Mouse (Mus musculus) neural tube, embryonic 13.5 days (tissue): ENCODE data around the gene Bzw1. TPM values are rescaled to one million over a fixed set of nuclear protein-coding genes. Genes with fewer than 3 reads are reported as not detected.

Experiments used
- ATAC-seq: fragments of 200-750 bp; cut with Nextera tagmentation; 2 replicates; pipeline ENCODE4 v1.8.0; 2017; ENCODE audit warnings: low read depth, mild to moderate bottlenecking, moderate TSS enrichment, moderate library complexity
- H3K27ac ChIP-seq: fragments of 300-500 bp; sonication (generic); replicated peaks from 2 replicates; pipeline ENCODE4 v1.5.1; 2015; ENCODE audit warnings: moderate library complexity, mild to moderate bottlenecking, inconsistent platforms
- H3K27me3 ChIP-seq: fragments of 300-500 bp; sonication (generic); 2 replicates; pipeline ENCODE4 v1.6.1; 2015; ENCODE audit warnings: mild to moderate bottlenecking, inconsistent platforms
- H3K36me3 ChIP-seq: fragments of 300-500 bp; sonication (generic); 2 replicates; pipeline ENCODE4 v1.6.1; 2015; ENCODE audit warnings: mild to moderate bottlenecking, inconsistent platforms
- H3K4me1 ChIP-seq: fragments of 300-500 bp; sonication (generic); replicated peaks from 2 replicates; pipeline ENCODE4 v1.6.1; 2015; ENCODE audit warnings: inconsistent platforms
- H3K4me2 ChIP-seq: fragments of 300-500 bp; sonication (generic); 2 replicates; pipeline ENCODE4 v1.6.1; 2015; ENCODE audit warnings: inconsistent platforms, mild to moderate bottlenecking, moderate library complexity
- H3K4me3 ChIP-seq: fragments of 300-500 bp; sonication (generic); 2 replicates; pipeline ENCODE4 v1.5.1; 2015; ENCODE audit warnings: mild to moderate bottlenecking, inconsistent platforms
- H3K9ac ChIP-seq: fragments of 300-500 bp; sonication (generic); 2 replicates; pipeline ENCODE4 v1.6.1; 2015; ENCODE audit warnings: moderate library complexity, mild to moderate bottlenecking, inconsistent platforms
- H3K9me3 ChIP-seq: fragments of 300-500 bp; sonication (generic); 2 replicates; pipeline ENCODE4 v1.6.1; 2016; ENCODE audit warnings: inconsistent platforms
- WGBS: fragments of 180-500 bp; shearing (Covaris S2); methylation state at CpG from one replicate; pipeline ENCODE4 v1.1.7; 2015; 5-methylcytosine and 5-hydroxymethylcytosine counted together
- polyA plus RNA-seq: library from polyadenylated mRNA; unstranded; fragments of >200 nt; fragmentation: Nextera tagmentation; extraction: Ambion mirVana; gene quantifications from 2 replicates; pipeline ENCODE4 v1.2.1, GENCODE M21; 2015

The Bzw1 gene
- polyA plus RNA-seq, 1 experiment from 2014 or later: 339 TPM

DNA sequence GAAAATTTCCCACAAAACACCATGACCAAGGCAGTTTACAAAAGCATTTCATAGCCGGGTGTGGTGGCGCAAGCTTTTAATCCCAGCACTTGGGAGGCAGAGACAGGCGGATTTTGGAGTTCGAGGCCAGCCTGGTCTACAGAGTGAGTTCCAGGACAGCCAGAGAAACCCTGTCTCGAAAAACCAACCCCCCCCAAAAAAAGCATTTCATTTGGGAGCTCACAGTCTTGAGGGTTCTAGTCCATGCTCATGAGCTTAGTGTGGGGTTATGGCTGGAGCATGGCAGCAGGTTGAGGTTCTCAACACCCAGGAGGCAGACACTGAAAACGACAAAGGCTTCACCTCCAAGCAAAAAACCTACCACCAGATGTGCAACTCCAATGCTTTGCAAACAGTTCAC, 15.4 kb downstream of the Bzw1 start:
- Histone ChIP-seq H3K4me3 (no peak overlapping the region), H3K4me2 (no peak overlapping the region), H3K9me3 (no peaks in the 10 kb centered on the region), H3K9ac (no peak overlapping the region), H3K27ac (no peak overlapping the region), H3K4me1 (no peaks in the 10 kb centered on the region), H3K27me3 (no peaks in the 10 kb centered on the region), H3K36me3 (peaks cover 77% of the 10 kb centered on the region)
- 87% methylated on average over 6 of the region's 6 CpGs for WGBS
- ATAC-seq: no peak

DNA sequence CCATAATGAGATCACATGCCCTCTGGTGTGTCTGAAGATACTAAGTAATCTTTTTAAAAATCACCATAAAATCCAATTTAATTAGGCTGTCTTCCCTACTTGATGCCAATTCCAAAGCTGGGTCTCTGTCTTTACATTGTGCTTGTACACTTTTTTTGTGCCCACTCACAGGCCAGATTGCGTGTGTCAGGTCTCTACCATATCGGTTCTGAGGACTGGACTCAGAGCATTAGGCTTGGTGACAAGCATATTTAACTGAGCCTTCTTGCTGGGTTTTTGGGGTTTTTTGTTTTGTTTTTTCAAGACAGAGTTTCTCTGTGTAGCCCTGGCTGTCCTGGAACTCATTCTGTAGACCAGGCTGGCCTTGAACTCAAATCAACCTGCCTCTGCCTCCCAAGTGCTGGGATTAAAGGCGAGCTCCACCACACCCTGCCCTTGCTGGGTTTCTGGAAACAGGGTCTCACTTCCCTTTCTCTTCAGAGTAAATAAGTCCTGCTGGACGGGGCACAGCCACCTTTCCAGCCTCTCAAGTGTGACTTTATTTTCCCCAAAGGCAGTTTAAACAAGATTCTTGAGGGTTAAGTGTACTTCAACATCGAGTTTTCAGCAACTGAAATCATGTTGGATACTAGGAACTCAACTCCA, 17.0 kb downstream of the Bzw1 start:
- Histone ChIP-seq H3K9ac (no peak overlapping the region), H3K27ac (no peak overlapping the region), H3K4me3 (no peak overlapping the region), H3K4me1 (no peaks in the 10 kb centered on the region), H3K9me3 (no peaks in the 10 kb centered on the region), H3K36me3 (peaks cover 77% of the 10 kb centered on the region), H3K4me2 (no peak overlapping the region), H3K27me3 (no peaks in the 10 kb centered on the region)
- no peak for ATAC-seq
- WGBS: 83% methylated on average over 5 of the region's 5 CpGs

DNA sequence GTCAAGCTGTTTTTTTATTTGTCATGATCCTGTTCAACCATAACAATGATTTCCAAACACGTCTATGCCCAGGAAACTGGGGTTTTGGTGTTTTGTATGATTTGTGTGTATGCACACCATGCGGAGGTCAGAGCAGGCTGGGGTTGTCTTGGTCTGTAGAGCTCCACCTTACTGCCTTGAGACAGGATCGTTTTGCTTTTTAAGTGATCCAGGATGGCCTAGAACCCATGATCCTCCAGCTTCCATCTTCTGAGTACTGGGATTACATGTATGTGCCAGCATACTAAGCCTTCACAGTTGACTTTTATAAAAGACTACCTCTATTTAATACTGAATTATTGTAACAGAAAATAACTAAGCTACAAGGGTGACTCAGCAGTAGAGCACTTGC, 17.5 kb downstream of the Bzw1 start:
- no peaks in the 10 kb centered on the region for H3K9me3 ChIP-seq
- no peak for ATAC-seq
- no peak overlapping the region for H3K4me2 ChIP-seq
- H3K4me1 ChIP-seq: no peaks in the 10 kb centered on the region
- H3K36me3 ChIP-seq: peaks cover 78% of the 10 kb centered on the region
- H3K9ac ChIP-seq: no peak overlapping the region
- 90% methylated on average over 3 of the region's 3 CpGs for WGBS
- no peak overlapping the region for H3K4me3 ChIP-seq
- H3K27me3 ChIP-seq: no peaks in the 10 kb centered on the region
- no peak overlapping the region for H3K27ac ChIP-seq

DNA sequence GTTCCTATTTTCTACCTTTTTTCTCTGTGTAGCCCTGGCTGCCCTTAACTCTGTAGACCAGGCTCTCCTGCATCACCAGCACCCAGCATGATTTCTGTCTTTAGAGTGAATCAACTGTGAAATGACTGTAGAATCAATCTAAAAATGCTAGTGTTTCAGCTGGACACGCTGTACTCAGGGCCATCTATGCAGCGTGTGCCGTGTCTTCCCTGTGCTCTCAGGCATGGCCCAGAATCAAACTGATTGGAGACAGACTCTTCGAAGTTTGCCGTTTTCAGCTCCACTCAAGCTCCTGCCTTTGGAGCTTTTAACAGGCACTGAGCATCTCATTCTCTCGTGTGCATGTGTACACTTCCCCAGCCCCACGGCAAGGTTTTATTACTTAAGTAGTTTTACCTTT, 18.1 kb downstream of the Bzw1 start:
- no peak overlapping the region for H3K4me3 ChIP-seq
- H3K27me3 ChIP-seq: no peaks in the 10 kb centered on the region
- no peak overlapping the region for H3K4me2 ChIP-seq
- no peak overlapping the region for H3K27ac ChIP-seq
- no peak for ATAC-seq
- no peak overlapping the region for H3K9ac ChIP-seq
- H3K36me3 ChIP-seq: peaks cover 77% of the 10 kb centered on the region
- WGBS: 89% methylated on average over 7 of the region's 7 CpGs
- no peaks in the 10 kb centered on the region for H3K4me1 ChIP-seq
- H3K9me3 ChIP-seq: no peaks in the 10 kb centered on the region

DNA sequence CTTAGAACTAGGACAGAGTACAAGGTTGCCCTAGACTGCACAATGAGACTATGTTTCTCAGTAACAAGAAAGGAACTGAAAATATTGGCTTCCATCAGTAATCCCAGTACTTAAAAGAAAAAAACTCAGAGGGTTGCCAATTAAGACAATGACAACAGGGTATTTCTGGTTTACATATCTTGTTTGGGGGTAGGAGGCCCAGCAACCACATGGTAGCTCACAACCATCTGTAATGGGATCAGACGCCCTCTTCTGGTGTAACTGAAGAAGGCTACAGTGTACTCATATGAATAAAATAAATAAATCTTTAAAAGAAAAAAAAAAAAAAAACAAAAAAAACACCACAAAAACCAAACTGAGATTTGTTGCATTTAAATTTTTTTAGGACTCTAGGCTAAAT, 22.7 kb downstream of the Bzw1 start:
- H3K27me3 ChIP-seq: no peaks in the 10 kb centered on the region
- no peak overlapping the region for H3K4me3 ChIP-seq
- no peaks in the 10 kb centered on the region for H3K9me3 ChIP-seq
- H3K36me3 ChIP-seq: peaks cover 90% of the 10 kb centered on the region
- H3K4me1 ChIP-seq: peaks cover 12% of the 10 kb centered on the region; the same call in 1 of the 2 replicates
- H3K9ac ChIP-seq: no peak overlapping the region
- 32% methylated on average over 1 of the region's 1 CpGs for WGBS
- no peak overlapping the region for H3K27ac ChIP-seq
- ATAC-seq: no peak
- H3K4me2 ChIP-seq: no peak overlapping the region

DNA sequence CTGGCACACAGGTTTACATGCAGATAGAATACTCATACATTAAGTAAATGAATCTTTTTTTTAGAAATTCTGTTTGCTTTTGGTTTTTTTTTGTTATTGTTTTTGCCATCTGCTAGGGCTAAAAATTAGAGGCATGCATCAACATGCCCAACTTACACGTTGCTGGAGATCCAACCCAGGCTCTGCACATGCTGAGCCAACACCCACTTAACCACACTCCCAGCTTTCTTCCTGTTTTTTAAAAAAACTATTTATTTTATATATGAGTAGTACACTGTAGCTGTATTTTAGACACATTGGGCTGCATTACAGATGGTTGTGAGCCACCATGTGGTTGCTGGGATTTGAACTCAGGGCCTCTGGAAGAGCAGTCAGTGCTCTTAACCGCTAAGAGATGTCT, 23.4 kb downstream of the Bzw1 start:
- H3K9ac ChIP-seq: no peak overlapping the region
- no peaks in the 10 kb centered on the region for H3K9me3 ChIP-seq
- ATAC-seq: no peak
- H3K27me3 ChIP-seq: no peaks in the 10 kb centered on the region
- peaks cover 87% of the 10 kb centered on the region for H3K36me3 ChIP-seq
- no peak overlapping the region for H3K27ac ChIP-seq
- H3K4me2 ChIP-seq: no peak overlapping the region
- peaks cover 15% of the 10 kb centered on the region for H3K4me1 ChIP-seq
- 93% methylated on average over 2 of the region's 2 CpGs for WGBS
- H3K4me3 ChIP-seq: no peak overlapping the region

DNA sequence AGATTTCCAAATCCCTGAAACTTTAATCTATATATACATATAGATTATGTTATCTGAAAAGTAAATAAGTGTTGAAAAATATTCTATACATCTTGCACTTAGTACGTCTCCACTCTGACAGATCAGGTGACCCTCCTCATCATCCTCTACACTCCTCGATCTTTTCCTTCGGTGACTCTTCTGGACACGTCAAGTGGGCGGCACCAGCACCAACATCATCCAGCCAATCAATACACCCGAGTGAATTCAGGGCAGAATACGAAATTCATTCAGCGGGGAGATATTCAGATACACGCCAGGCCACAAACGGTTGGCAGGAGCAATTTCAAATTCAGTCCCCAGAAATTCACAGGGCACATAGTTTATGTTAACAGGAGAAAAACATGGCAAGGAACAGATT, 27.3 kb downstream of the Bzw1 start:
- no peak for ATAC-seq
- Histone ChIP-seq H3K36me3 (peaks cover 56% of the 10 kb centered on the region), H3K27me3 (no peaks in the 10 kb centered on the region), H3K9me3 (no peaks in the 10 kb centered on the region), H3K4me3 (no peak overlapping the region), H3K9ac (no peak overlapping the region), H3K4me2 (no peak overlapping the region), H3K27ac (no peak overlapping the region), H3K4me1 (peaks cover 37% of the 10 kb centered on the region)
- 84% methylated on average over 10 of the region's 10 CpGs for WGBS

DNA sequence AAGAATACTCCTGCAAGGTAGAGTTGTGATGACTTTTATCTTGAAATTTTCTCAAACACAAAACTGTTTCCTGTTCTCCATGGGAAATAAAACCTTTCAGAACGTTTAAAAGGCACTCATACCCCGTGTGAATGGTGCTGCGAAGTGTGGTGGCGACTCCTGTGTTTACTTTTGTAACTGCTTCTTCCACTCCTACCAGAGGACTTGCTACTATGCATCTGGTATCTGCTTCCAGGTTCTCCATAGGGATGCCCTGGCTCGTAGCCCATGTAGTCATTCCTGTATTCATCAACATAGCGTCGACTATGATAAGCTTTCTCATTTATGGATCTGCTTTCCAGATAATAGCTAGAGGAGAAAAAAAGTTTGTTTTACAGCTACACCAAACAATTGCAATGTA, 28.3 kb downstream of the Bzw1 start:
- Histone ChIP-seq H3K4me2 (peak overlapping the region; percentile 66), H3K27ac (no peak overlapping the region), H3K4me1 (peaks cover 37% of the 10 kb centered on the region), H3K27me3 (no peaks in the 10 kb centered on the region), H3K4me3 (0 out of 2 replicates have a peak overlapping the region, but pooled peaks have one; percentile 100), H3K9ac (no peak overlapping the region), H3K9me3 (no peaks in the 10 kb centered on the region), H3K36me3 (peaks cover 48% of the 10 kb centered on the region)
- 71% methylated on average over 7 of the region's 7 CpGs for WGBS
- ATAC-seq: no peak

DNA sequence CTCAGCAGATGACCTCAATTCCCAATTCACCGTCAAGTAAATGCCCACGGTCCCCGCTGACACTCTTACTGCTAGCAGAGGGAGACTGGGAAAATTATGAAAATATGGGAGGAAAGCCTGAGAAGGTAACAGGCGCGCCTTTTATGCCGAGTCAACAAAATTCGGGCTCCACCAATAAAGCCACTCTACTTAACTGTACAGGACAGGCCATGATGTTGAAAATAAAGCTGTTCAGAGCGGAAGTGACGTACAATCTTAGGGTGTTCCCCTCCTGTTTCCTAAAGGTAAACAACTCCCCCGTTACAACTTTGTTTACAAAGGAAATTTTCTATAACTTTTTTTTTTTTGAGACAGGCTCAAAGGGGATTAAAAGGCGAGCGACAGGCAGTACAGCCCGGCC, 30.2 kb downstream of the Bzw1 start:
- H3K27ac ChIP-seq: peak overlapping the region; percentile 100
- H3K36me3 ChIP-seq: peaks cover 30% of the 10 kb centered on the region
- peak overlapping the region; percentile 100 for H3K4me3 ChIP-seq
- WGBS: 8% methylated on average over 13 of the region's 13 CpGs
- H3K9ac ChIP-seq: peak overlapping the region; percentile 100
- H3K4me1 ChIP-seq: peaks cover 34% of the 10 kb centered on the region
- H3K27me3 ChIP-seq: no peaks in the 10 kb centered on the region
- ATAC-seq: no peak
- H3K9me3 ChIP-seq: no peaks in the 10 kb centered on the region
- H3K4me2 ChIP-seq: peak overlapping the region; percentile 66

DNA sequence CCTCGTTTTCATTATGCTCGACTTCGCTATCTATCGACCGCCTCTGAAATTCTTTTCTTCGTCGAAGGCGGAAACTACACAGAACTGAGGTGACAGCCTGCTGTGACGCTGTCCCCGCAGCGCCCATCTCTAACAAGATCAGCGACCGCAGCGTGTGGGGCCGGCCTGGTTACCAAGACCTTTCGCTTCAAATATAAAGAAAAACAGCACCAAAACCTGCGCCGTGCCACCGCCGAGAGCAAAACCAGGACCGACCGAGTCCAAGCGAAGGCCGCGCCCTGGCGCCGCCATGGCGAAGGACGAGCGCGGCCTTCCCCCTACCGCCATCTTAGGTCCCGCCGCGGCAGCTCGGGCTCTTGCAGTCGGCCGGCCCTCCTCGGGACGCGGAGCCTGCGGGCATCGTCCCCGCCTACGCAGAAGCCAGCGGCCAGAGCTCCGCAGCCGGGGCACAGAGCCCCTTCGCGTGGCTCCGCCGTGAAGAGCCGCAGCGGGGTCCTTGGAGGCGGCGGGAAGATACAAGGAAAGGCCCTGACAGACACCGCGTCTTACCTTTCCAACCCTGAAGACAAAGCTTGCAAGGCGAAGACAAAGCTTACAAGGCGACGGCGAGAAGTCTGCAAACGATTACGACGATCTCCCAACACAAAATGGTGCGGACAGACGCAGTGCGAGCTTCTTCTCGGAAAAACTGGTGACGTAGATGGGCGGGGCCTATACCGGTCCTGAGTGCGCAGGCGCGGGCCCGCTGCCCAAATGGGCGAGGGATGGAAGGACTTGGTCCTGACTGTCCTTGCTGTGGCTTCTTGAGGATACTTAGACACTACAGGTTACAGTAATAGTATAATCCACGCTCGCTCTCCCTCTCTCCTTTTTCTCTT, 30.9 kb downstream of the Bzw1 start, which contains the start of gene Clk1:
Clk1 (minus strand) TSS at position 696 of the 878 bp plus-strand sequence.
- Histone ChIP-seq H3K36me3 (peaks cover 23% of the 10 kb centered on the region), H3K9ac (peak within 1 kb of the TSS; percentile 100), H3K27me3 (no peaks in the 10 kb centered on the region), H3K9me3 (no peaks in the 10 kb centered on the region), H3K4me3 (peak within 1 kb of the TSS; percentile 100), H3K4me1 (peaks cover 33% of the 10 kb centered on the region), H3K27ac (peak within 1 kb of the TSS; percentile 100), H3K4me2 (peak within 1 kb of the TSS; percentile 66)
- under 1% methylated on average over 79 of the region's 79 CpGs for WGBS
- ATAC-seq: peak; percentile 97

DNA sequence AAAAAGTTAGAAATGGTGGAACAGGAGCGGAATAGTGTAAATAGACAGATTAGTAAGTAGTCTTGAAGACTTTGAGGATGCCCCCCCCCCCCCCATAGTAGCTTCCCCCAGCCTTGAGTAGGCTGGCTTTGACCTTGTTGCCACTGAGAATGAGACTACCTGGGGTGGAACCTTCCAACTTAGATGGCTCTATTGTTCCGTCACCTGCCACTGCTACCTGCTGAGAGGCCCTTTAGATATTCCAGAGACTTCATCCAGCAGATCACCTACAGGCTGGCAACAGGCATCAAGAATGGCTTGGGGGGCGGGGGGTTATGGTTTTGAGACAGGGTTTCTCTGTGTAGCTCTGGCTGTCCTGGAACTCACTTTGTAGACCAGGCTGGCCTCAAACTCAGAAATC, 31.9 kb downstream of the Bzw1 start:
- 79% methylated on average over 3 of the region's 3 CpGs for WGBS
- Histone ChIP-seq H3K27ac (no peak overlapping the region), H3K4me2 (no peak overlapping the region), H3K4me3 (no peak overlapping the region), H3K9ac (no peak overlapping the region), H3K9me3 (no peaks in the 10 kb centered on the region), H3K27me3 (no peaks in the 10 kb centered on the region), H3K36me3 (peaks cover 14% of the 10 kb centered on the region), H3K4me1 (peaks cover 33% of the 10 kb centered on the region)
- ATAC-seq: 0 out of 2 replicates have a peak, but pooled peaks have one; percentile 2

DNA sequence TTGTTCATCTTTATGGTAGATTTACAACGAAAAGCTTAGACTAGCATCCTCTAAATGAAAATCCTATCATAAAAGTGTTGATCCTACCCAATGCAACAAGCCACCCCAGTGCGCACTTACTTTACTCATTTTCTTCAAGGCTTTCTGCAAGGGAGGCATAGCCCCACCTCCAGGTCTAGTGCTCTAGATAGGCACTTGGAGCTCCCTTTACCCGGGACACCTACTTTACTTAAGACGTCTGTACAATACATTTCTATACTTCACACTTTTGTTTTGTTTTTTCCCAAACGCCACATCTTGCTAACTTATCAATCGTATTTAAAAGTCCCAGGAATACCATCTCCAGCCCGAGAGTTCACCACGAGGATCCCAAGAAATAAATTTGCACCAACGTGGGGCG, 52.0 kb downstream of the Bzw1 start:
- H3K9me3 ChIP-seq: no peaks in the 10 kb centered on the region
- H3K27me3 ChIP-seq: no peaks in the 10 kb centered on the region
- no peak for ATAC-seq
- H3K27ac ChIP-seq: peak overlapping the region; percentile 90
- H3K4me3 ChIP-seq: peak overlapping the region; percentile 73
- peaks cover 39% of the 10 kb centered on the region for H3K36me3 ChIP-seq
- H3K4me1 ChIP-seq: peaks cover 31% of the 10 kb centered on the region
- peak overlapping the region; percentile 87 for H3K9ac ChIP-seq
- peak overlapping the region; percentile 70 for H3K4me2 ChIP-seq
- 12% methylated on average over 10 of the region's 10 CpGs for WGBS
